Mouse (Mus musculus) bone marrow, adult 2 months (tissue): Measurements from ENCODE around the gene Gm5767.

Source experiments
- CTCF ChIP-seq: fragments of 200-500 bp; IDR thresholded peaks from 2 replicates; pipeline ENCODE4 v1.5.1; 2011; ENCODE audit warnings: low read length, control low read depth; ENCODE audit not compliant: control insufficient read depth, insufficient read depth
- POLR2A ChIP-seq: fragments of 200-500 bp; IDR thresholded peaks from 2 replicates; pipeline ENCODE4 v1.6.1; 2011; ENCODE audit warnings: low read depth, mild to moderate bottlenecking, control low read depth, low read length, borderline replicate concordance; ENCODE audit not compliant: control insufficient read depth

DNA sequence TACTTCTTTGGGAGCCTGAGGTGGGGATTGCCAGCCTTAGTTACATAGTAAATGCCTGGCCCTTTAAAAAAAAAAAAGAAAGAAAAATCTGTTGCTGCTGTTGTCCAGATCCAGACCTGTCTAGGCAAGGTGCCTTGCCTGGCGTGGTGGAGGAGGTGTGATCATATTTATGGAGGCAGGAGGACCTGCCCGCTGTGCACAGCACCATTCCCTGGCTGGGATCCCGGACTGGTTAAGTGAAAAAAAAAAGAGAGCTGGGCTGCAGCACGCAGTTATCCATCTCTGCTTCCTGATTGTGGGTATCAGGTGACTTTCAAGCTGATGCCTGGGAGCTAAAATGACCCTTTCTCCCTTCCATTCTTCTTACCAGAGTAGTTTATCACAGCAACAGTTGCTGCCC, 4.5 kb downstream of the Gm5767 start:
- TF ChIP-seq CTCF (no peak), POLR2A (no peak)
